Mouse (Mus musculus) thymus, postnatal 0 days (tissue): ENCODE measurements around the gene Rad51b. TPM values are rescaled to one million over a fixed set of nuclear protein-coding genes. Genes with fewer than 3 reads are reported as not detected.

Experiments
- DNase-seq: peaks from one replicate; pipeline ENCODE4 v3.0.0-alpha.2; 2015; ENCODE audit warnings: low spot score
- polyA plus RNA-seq: library from polyadenylated mRNA; unstranded; fragments of >200 nt; fragmentation: Nextera tagmentation; extraction: Ambion mirVana; gene quantifications from 2 replicates; pipeline ENCODE4 v1.2.1, GENCODE M21; 2015

Gene Rad51b
- polyA plus RNA-seq, 1 experiment from 2014 or later: 4.8 TPM

- DNase-seq: no peak
Observed at GRCm38 (mm10) chr12:79574159-79575040, 277.3 kb downstream of the Rad51b start.

- DNase-seq: no peak
Observed at GRCm38 (mm10) chr12:79575041-79575541, 278.0 kb downstream of the Rad51b start.

GRCm38 (mm10) chr12:79577525-79577924, 280.4 kb downstream of the Rad51b start:
- DNase-seq: no peak

- DNase-seq: no peak
Observed at GRCm38 (mm10) chr12:79579018-79579585, 282.0 kb downstream of the Rad51b start.

DNA sequence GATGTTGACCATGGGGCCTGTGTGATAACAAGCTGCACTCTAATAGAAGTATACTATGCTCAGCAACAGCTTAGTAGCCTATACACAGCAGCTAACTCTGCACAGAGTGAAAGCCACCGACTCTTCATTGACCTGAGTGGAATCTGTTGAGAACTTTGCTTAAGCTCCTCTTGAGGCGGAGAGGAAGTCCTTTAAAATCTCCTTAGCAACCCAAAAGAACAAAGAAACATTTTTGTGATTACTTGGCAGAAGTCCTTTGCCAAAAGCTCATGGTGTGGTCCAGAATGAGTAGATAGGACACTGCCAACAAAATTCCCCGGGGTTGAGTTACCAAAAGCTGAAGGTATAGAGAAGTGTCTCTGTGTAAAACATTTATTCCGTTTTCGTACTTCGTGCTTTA, 282.8 kb downstream of the Rad51b start:
- no peak for DNase-seq

DNA sequence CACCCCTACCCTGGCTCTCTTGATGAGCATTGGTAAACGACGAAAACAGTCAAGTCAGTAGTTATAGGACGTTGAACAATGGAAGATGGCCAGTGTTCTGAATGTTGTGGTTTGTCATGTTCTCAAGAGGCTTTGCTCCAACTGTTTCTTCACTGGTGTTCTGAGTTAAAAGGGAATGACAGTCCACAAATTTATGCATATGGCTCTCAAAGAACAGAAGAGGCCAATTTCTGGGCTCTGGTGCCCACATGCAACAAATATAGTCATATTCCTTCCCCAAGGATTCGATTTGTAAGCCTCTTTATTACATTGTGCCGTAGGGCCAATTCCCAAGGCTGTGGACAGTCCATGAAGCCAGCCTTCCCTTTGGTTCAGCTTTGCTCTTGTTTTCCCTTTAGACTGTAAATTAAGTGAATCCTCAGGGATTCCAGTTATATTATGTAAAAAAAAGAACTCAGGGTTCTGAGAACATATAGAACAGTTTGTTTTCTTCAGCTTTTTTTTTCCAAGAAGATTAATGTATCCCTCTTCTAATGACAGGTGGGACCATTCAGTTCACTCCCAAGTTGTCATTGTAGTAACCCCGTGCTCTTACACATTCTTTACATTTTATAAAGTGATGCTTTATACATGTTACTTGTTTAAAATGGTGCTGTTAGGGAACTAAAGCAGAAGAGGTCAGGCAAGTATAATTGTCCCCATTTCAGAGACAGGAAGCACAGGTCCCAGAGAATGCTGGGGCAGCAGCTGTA, 287.6 kb downstream of the Rad51b start:
- DNase-seq: no peak

DNA sequence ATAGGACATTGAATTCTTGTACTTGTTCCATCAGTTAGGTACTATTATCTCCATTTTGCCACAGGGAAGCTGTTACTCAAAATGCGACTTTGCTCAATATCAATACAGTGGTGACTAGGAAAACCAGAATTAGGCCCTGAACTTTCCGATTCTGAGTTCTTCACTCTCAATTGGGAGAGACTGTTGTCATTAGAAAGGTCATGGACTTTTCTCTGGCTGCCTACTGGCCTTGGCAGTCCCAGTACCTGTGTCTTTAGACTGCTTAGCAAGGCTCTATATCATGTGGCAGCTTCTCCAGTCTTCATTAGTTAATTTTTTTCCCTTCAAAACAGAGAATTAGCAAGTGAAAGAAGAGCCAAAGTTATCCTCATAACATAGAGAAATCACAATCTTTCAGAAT, 288.3 kb downstream of the Rad51b start:
- DNase-seq: no peak

DNA sequence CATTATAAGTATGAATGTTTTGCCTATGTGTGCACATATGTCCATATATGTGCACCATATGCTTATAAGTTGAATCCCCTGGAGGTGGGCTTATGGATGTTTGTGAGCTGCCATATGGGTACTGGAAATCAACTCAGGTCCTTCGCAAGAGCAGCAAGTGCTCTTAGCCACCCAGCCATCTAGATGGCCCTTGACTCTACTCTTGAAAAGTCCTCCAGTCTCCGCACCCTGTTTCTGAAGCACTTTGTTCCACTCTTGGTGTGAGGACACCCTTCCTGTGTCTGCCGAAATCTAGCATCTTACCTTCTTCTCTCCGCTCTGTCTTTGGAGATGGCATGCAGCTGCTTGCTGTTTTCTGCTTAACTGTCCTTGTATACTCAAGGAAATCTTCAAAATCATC, 291.7 kb downstream of the Rad51b start:
- no peak for DNase-seq

DNA sequence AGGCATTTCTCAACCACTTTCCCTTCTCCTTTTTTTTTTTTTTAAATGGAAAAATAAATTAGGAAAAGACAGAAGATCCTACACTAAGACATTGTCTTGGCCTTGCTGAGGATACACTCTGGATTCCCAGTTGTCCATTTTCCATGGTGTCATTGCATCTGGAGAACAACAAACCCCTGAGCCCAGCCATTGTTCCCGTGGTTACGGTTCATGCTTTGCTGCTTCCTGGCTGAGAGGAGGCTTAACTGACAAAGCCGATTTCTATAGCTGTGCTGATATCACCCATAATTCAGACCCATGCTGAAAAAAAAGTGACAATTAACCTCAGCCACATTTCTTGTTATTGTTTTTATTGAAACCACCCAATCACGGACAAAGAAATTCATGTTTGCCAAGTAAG, 295.1 kb downstream of the Rad51b start:
- no peak for DNase-seq

GRCm38 (mm10) chr12:79596842-79597241, 299.8 kb downstream of the Rad51b start:
- DNase-seq: no peak

DNA sequence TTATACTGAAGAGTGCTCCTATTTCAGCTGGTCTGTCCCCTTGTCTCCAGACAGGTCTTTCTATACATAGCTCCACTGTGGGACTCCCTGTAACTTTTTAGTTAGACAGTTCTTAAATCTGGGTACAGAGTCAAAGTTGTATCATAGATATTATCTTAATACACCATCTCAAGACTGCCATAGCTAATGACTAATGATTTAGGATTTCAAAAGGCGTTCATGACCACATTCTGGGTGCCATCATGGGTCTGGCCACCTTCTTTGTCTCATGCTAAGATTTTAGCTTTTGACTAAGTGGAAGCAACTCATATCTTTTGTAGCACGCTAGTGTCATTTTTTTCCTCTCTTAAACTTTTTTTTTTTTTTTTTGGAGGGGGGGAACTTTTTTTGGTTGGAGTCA, 300.3 kb downstream of the Rad51b start:
- DNase-seq: no peak

DNA sequence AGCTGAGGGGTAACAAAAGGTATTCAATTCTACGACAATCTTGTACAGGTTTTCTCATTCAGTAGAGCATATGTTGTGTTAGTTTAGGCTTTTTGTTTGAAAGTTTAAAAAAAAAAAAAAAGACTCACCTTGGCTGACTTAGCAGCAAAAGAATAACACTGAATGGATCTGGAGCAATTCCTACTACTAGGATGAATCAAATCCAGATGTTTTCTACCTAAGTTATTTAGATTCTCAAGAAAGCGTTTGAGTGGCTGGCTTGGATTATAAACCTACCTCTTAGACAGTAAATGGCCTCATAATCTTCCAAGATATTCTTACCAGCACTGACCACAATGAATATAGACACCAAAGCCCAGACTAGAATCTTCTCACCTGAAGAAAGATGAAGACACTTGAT, 300.7 kb downstream of the Rad51b start:
- no peak for DNase-seq

DNA sequence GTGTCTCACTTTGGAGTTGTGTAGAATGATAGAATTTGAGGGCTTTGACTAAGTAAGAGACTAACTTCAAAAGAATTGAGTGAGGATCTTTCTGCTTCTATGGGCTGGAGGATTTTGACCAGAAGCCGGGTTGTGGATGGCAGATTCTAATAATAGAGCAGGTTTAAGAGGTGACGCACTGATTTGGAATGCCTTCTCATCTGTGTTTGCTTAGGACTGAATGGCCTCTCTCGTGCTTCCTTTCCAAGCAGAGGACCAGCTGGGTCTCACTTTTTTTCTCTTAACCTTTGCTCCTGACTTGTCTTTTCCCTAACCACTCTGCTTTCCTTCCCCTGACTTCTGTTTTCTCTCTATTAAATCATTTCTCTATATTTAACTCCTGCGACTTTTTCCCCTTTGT, 301.4 kb downstream of the Rad51b start:
- DNase-seq: no peak

- no peak for DNase-seq
Observed at GRCm38 (mm10) chr12:79598901-79599300, 301.8 kb downstream of the Rad51b start.

- no peak for DNase-seq
Observed at GRCm38 (mm10) chr12:79600149-79600769, 303.2 kb downstream of the Rad51b start.

GRCm38 (mm10) chr12:79602641-79603040, 305.6 kb downstream of the Rad51b start:
- no peak for DNase-seq

- no peak for DNase-seq
Observed at GRCm38 (mm10) chr12:79604850-79605249, 307.8 kb downstream of the Rad51b start.

DNA sequence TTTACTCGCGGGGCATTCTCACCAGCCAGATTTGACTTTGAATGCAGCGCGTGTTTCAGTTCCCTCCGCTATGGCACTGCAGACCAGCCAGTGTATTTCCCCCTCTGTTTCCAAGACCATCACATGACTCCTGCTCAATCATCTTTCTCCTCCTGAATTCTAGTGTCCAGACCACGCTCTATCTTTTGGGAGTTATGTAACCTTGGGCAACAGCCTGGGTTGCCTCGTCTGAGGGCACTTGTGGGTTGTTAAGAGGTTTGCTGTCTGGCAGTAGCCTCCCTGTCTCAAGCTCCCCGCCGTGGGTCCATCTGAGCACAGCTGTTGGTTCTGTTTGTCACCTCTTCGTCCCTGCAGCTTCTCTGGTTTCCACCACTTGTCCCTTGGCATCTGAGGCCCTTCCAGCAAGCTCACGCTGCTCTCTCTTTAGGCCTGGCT, 309.1 kb downstream of the Rad51b start:
- no peak for DNase-seq

- DNase-seq: no peak
Observed at GRCm38 (mm10) chr12:79609399-79610010, 312.4 kb downstream of the Rad51b start.

- no peak for DNase-seq
Observed at GRCm38 (mm10) chr12:79610511-79611103, 313.5 kb downstream of the Rad51b start.

DNA sequence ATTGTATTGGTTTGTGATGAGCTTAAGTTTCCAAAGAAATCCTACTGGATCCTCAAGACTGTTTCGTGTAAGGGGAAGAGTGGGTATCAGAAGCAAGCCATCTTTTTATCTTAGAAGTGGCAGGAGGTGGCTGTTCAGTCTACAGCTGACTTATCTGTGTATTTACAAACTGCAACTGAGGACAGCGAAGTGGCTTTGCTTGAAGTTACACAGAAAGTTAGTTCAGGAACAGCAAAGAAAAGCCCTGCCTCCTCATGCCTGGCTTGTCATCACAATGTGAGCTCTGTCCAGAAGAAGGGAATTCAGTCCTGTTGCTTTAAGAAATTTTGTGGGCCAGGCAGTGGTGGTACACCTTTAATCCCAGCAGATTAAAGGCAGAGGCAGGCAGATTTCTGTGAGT, 314.6 kb downstream of the Rad51b start:
- no peak for DNase-seq
